Mouse (Mus musculus) left cerebral cortex, adult 11 months (tissue): ENCODE measurements around the gene Atp2c1.

ENCODE experiments used
- DNase-seq: peaks from one replicate; pipeline ENCODE4 v3.0.0; 2022; ENCODE audit warnings: low spot score

The Atp2c1 gene

GRCm38 (mm10) chr9:105488363-105488762 is 38.8 kb downstream of the Atp2c1 start:
- no peak for DNase-seq

DNA sequence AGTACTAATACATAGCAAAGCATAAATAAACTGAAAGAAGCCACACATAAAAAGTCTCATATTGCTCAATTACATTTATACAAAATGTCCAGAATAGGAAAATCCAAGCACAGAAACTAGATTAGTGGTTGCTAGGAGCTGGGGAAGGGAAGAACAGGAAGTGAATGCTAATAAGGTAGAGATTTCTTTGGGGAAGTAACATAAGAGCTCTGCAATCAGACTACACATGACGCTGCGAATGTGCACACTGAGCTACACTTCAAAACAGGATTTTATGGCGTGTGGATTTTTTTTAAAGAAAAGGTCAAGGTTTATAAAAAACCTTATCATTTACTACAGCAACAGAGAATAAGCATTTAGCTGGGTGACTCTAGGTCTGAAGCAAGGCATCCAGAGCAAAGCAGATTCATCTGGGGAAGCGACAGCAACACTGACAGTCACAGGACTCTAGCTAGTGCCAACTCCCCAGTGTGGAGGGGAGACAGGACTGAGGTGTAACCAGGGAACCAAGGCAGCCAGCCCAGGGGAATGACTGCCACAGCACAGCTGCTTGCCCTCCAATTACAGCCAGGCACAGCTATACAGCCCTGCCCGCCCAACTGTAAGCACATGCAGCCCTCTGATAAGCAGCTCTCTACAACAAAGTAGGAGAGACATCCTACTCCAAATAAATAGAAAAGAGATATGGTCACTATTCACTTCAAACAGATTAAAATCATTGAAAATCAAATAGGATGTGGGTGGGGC is 42.6 kb downstream of the Atp2c1 start:
- DNase-seq, result no peak

DNA sequence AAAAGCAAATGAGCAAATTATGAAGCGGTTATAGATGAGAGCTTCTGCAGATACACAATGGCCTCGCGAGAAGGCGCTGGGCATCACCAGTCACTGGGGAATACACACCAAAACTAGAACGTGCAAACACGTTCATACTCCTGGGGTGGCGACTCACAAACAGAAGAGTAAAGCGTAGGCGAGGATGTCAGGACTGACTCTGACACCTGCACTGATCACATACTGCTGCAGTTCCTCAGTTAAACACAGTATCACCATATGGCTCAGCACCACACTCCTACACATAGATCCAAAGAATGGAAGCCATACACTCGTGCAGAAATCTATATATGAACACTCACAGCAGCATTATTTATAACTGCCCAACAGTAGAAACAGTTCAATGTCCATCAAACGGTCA is 43.2 kb downstream of the Atp2c1 start:
- peak; percentile 47 for DNase-seq

GRCm38 (mm10) chr9:105482715-105483510 is 44.2 kb downstream of the Atp2c1 start:
- no peak for DNase-seq

- no peak for DNase-seq
Observed at GRCm38 (mm10) chr9:105482070-105482469, 45.0 kb downstream of the Atp2c1 start.

GRCm38 (mm10) chr9:105476134-105476533 is 51.0 kb downstream of the Atp2c1 start:
- no peak for DNase-seq

DNA sequence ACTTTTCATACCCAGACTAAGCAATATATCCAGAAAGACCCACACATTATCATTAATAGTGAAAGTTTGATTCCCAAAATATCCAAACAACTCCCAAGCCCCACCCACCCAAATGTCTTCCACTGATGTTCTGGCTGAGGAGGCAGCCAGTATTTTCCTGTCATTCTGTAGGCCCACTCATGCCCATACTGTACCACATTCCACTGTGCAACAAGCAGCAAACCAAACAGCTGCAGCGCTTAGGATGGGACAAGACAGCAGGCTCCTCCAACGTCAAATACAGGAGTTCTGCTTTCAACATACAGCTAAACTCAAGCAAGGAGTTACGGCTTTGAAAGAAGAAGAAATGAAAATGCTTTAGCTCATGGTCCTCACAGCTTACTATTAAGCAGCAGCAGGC is 52.2 kb downstream of the Atp2c1 start:
- DNase-seq, result no peak

DNA sequence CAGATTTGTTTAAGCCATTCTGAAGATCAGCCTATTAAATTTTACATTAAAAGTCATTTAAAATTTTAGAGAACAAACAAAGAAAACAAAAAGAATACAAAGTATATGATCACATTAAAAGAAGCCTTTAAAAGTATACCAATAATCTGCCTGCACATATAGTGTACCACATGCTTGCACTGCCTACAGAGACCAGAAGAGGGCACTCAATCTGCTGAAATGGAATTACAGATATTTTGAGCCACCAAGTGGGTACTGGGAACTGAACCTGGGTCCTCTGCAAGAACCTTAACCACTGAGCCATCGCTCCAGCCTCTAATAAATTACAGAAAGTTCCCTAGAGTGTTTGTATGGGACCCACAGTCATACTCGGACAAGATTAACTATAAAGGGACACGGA is 59.3 kb downstream of the Atp2c1 start:
- DNase-seq, result no peak

DNA sequence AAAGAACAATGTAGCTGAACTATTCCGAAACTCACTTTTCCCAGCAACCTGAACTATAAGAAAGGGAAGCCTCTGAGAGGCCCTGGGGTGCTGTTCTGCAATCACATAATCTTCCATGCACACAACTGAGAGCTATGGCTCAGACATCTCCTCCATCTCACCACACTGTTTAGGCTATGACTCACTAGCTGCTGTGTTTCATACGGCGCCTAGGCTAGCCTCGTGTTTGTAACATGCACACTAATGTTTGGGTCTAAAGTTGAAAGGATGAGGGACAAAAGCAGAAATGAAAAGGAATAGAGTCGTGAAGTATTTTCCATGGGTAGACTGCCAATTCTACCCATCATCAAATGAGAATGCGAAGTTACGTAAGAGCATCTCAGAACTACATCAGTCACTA is 65.6 kb downstream of the Atp2c1 start:
- DNase-seq, result no peak

DNA sequence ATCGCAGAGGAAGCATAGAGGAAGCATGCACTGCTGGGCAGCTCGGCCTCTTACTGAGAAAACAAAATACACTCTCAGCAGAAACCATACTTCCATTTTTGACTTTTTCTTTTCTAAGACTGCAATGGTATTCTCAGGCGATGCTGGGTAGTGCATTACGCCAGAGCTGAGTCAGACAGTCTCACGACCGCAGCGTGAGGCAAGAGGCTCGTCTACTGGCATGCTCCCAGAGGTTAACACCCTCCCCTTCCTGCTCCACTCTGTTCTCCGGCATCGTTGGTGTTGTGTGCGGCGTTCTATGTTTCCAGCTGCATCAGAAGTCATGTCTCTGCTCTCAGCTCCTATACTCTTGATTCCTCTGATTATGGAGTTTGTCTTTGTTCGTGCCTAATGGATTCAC is 68.1 kb downstream of the Atp2c1 start:
- DNase-seq, result no peak

DNA sequence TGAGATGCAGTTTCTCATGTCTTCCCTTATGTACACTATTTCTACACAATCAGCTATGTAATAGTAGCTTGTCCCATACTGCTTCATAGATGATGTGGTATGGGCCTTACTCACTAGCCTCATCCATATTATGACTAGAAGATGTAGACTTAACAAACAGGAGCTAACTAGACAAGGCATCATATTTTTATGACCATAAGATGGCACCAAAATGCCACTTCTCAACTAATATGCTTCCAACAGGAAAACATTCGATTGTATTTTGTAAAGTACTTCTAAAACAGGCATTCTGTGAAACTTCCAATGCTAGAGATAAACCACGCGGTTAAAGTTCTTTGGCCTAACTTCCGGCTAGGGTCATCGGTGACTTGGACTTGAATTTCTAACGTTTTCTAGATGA is 118.6 kb downstream of the Atp2c1 start:
- no peak for DNase-seq

DNA sequence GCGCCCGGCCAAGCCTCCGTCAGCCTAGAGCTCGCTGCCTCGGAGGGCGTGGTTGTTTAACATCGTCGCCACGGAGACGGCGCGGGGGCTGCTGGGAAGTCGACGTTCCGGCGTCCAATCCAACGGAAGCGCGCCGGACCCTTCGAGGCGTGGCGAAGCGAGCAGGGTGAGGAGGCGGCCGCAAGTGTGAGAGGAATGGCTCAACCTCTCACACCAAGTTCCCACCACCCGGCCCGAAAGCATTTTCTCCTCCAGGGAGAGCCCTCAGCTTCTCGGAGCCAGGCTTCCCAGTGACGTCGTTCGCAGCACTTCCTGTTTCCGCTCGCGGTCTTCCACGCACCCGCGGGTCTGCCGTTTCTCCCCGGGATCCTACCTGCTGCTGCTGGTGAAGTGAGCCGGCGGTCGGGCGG is 131.9 kb downstream of the Atp2c1 start, which contains the start of the genes Aste1 and Nek11:
Gene Aste1, plus strand, starts transcription at position 175 of the 410 bp plus-strand sequence.
Gene Nek11, minus strand, starts transcription at position 307 of the 410 bp plus-strand sequence.
- DNase-seq, result peak; percentile 80

- no peak for DNase-seq
Observed at GRCm38 (mm10) chr9:105394720-105395119, 132.4 kb downstream of the Atp2c1 start.

- DNase-seq, result no peak
Observed at GRCm38 (mm10) chr9:105390616-105391015, 136.5 kb downstream of the Atp2c1 start.

- peak; percentile 33 for DNase-seq
Observed at GRCm38 (mm10) chr9:105389289-105389688, 137.8 kb downstream of the Atp2c1 start.

DNA sequence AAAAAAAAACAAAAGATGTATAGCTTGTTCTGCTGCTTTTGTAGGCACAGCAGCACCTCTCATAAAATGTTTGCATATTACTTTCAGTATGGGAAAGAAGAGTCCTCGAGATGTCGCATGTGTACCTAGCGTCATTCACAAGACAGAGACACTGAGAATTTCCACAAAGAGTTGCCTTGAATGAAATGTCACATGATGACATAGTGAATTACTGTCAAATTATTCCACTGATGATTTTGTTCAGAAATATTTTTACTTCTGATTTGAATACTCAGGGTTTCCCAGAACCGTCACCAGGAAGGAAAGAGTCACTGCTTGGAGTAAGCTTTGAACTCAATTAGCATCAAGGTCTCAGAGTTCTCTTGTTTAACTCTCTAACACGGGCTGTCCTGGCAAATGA is 139.7 kb downstream of the Atp2c1 start:
- DNase-seq, result no peak

DNA sequence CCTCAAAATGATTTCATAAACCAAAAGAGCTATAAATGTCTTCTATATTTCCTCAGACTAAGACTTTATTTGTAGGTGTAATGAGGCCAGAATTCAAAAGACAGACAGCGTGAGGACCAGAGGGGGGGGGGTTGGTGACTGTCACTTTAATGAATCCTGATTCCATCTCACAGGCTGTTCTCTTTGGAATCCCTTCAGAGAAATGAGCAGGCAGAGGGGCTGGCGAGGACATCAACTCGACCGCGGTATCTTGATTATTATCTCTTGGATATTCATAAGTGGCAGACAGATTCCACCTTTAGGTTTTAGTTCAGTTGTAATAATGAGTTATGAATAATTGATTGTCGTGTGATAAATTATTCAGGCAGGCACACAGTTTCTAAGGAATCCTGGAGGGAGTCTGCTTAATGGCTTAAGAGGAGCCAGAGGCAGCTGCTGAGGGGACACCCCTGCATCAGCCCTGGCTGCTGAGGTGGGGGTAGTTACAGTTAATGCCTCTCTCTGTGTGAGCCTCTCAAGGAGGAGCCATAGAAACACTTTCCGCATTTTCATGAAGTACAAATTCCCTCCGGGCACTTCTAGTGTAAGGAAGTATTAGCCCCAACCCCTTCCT is 147.5 kb downstream of the Atp2c1 start:
- no peak for DNase-seq

DNA sequence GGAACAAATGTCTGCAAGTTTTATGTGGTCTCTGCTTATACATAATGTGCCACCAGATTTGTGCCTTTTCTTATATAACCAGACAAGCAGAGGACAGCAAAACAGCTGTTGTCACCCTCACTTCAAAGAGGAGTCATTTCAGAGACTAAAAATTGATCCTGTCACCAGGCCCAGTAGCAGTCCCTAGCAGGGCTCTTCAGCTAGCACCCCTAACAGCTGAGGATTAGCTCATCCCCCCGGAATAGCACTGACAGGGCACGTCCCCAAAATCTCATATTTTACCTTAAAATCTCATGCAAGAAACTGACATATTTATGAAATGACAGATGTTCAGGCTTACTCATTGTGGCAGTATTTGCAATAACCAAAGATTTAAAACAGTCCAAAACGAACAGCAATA is 149.5 kb downstream of the Atp2c1 start:
- no peak for DNase-seq

DNA sequence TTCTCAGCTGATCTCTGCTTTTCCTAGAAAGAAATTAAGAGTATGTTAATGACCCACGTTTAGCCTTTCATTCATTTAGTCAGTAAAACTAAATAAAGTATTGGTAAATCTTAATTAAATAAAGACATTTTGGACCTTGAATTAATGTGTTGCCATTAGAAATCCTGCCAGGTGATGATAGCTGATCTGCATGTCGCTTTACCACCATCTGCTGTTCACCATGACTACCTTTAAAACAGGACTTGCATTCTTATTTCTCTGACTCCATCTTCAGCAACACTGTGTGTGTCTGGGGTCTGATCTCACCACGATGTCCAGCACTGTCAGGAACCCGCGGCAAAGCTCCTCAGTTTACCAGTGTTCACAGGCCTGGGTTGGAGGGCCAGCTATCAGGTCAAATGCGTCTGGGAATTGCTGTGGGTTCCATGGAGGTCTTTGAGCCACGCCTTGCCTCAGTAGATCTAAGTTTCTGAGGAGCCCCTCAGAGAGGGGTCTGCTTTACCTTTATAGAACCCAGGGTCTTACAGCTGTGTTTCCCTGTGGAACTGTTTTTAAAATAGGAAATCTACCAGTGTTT is 150.1 kb downstream of the Atp2c1 start:
- DNase-seq, result no peak

- DNase-seq, result no peak
Observed at GRCm38 (mm10) chr9:105376411-105376810, 150.7 kb downstream of the Atp2c1 start.

DNA sequence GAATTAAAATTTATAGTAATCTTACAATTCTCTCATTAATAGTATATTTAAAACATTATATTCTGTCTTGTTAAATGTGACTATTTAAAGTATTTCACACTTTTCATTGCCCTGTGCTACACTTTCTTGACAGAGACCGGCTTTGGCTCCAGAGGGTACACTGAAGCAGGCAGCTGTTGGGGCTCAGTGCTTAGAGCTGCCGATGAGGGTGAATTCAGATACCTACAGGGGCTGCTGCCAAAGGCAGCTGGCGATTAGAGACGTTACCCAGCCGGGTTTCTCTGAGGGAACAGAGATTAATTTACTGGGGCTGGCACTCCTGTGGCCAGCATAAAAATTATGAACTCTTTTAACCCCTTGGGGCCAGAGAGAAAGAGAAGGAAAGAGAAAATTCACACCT is 152.8 kb downstream of the Atp2c1 start:
- no peak for DNase-seq

GRCm38 (mm10) chr9:105368605-105369004 is 158.5 kb downstream of the Atp2c1 start:
- no peak for DNase-seq

GRCm38 (mm10) chr9:105366199-105366598 is 160.9 kb downstream of the Atp2c1 start:
- no peak for DNase-seq
